Mouse (Mus musculus) kidney, adult 18-20 months (tissue): ENCODE measurements around the gene Oxt.

Experiments used
- DNase-seq: peaks from one replicate; pipeline ENCODE4 v3.0.0; 2021

Oxt gene

DNA sequence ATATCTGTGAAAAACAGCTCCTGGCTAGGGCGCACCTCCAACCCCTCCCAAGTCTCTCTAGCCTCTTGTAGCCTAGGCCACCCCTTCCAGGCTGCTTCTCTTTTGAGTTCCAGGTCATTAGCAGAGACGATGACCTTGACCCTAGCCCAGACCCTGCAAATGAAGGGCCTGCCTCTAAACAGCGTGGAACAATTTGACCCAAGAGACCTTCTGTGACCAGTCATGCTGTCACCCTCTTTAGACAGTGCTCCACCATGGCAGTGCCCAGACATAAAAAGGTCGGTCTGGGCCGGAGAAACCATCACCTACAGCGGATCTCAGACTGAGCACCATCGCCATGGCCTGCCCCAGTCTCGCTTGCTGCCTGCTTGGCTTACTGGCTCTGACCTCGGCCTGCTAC, at the start of gene Oxt:
Gene Oxt, plus strand, starts transcription at position 301 of the 400 bp plus-strand sequence.
- no peak for DNase-seq

GRCm38 (mm10) chr2:130528457-130528856, 47.5 kb upstream of the Oxt start:
- DNase-seq, result no peak

- DNase-seq, result no peak
Observed at GRCm38 (mm10) chr2:130529290-130529689, 46.7 kb upstream of the Oxt start.

GRCm38 (mm10) chr2:130529925-130530324, 46.0 kb upstream of the Oxt start:
- DNase-seq, result no peak

GRCm38 (mm10) chr2:130532201-130532600, 43.8 kb upstream of the Oxt start:
- DNase-seq, result no peak

GRCm38 (mm10) chr2:130535017-130535416, 41.0 kb upstream of the Oxt start:
- DNase-seq, result no peak

DNA sequence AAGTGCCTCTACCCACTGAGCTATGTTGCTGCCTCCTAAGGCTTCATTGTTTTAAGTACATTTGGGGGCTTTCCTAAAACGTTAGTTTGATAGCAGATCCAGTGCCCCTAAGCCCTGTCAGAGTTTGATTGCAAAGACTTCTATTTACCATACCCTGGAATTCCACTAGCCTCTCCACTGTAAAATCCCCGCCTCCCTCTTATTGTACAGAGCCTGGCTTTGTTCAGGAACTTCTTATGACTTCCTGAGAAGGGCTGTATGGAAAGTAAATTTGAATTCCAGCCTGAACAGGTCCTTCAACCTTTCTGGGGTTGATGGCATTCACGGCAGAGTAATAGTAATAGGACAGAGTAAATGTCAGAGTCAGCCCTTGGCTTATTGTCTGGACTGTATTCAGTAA, 39.1 kb upstream of the Oxt start:
- DNase-seq, result no peak

GRCm38 (mm10) chr2:130538876-130539546, 37.0 kb upstream of the Oxt start:
- DNase-seq, result no peak

GRCm38 (mm10) chr2:130540266-130540665, 35.7 kb upstream of the Oxt start:
- DNase-seq, result no peak

- no peak for DNase-seq
Observed at GRCm38 (mm10) chr2:130546957-130547356, 29.0 kb upstream of the Oxt start.

GRCm38 (mm10) chr2:130554841-130555240, 21.1 kb upstream of the Oxt start:
- no peak for DNase-seq

DNA sequence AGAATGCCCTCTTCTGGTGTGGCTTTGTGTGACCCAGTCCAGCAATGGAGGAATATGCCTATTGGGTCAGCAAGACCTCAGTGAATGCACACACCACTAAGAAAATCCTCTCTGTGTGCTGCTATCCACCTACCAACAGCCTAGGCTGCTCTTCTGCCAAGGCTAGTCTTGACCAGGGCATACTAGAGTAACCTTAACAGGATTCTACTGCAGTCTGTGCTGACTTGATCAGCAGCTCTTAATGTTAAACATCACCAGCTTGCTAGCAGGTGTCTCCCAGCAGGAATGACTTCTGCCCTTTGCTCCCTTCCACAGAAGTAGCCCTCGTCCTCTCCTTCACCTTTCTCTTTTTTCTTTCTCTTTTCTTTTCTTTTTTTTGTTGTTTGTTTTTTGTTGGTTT, 19.7 kb upstream of the Oxt start:
- DNase-seq, result no peak

GRCm38 (mm10) chr2:130557462-130557861, 18.5 kb upstream of the Oxt start:
- DNase-seq, result no peak

GRCm38 (mm10) chr2:130558015-130558414, 18.0 kb upstream of the Oxt start:
- no peak for DNase-seq

- peak; percentile 92 for DNase-seq
Observed at GRCm38 (mm10) chr2:130563212-130564055, 12.5 kb upstream of the Oxt start, which contains the start of gene Mrps26. Gene Mrps26 (plus strand): TSS chr2:130563742.

GRCm38 (mm10) chr2:130564063-130564462, 11.9 kb upstream of the Oxt start:
- DNase-seq, result no peak

- DNase-seq, result no peak
Observed at GRCm38 (mm10) chr2:130564983-130565382, 11.0 kb upstream of the Oxt start.

DNA sequence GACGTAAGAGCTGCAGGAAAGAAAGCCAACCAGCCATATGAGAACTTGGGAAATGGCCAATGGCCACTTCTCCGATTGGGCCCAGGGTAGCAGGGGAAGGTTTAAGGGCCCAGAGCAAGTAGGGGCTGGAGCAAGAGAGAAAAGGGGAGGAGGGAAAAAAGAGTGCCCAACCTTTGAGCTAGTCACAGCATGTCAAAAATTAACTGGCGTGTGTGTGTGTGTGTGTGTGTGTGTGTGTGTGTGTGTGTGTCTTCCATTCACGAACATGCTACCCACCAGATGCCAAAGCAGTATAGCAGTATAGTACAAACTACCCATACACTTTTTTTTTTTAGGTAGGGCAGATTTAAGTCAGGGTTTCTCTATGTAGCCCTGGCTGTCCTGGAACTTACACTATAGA, 7.1 kb upstream of the Oxt start:
- DNase-seq, result no peak

DNA sequence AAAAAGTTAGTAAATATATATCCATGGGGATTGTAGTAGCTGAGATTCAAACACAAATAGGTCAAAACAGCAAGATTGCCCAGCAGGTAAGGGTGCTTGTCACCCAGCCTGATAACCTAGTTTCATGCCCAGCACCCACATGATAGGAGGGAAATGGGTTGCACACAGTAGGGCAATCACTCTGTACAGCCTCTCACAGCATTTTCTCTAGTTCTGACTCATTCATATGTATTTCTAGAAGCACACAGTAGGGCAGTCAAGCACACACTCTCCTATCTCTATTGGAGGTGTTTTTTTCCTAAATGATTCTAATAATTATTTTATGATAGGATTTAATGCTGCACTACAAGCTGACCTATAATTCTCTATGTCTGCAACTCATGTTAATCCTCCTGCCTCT, 6.0 kb upstream of the Oxt start:
- DNase-seq, result no peak

DNA sequence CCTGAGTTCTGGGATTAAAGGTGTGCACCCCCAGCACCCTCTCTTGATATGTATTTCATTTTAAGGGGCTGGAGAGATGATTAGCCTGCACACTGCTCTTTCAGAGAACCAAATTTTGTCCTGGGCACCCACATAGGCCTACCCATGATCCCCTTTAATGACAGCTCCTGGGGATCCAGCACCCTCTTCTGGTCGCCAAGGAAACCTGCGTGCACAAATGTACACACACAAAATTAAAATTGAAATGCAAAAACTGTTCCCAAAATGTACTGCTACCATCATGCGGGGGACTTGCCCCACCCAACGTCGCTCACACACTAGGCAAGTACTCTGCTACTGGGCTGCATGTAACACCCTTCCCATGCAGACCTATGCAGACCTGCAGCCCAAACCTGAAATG, 1.0 kb upstream of the Oxt start:
- no peak for DNase-seq

DNA sequence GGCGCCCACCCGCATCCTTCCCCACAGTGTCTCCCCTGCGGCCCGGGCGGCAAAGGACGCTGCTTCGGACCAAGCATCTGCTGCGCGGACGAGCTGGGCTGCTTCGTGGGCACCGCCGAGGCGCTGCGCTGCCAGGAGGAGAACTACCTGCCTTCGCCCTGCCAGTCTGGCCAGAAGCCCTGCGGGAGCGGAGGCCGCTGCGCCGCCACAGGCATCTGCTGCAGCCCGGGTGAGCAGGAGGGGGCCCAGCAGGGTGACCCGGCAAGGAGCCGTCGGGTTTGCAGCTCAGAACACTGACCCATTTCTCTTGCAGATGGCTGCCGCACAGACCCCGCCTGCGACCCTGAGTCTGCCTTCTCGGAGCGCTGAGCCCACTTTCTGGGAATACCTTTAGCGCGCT, 591 bp downstream of the Oxt start:
- peak; percentile 41 for DNase-seq

DNA sequence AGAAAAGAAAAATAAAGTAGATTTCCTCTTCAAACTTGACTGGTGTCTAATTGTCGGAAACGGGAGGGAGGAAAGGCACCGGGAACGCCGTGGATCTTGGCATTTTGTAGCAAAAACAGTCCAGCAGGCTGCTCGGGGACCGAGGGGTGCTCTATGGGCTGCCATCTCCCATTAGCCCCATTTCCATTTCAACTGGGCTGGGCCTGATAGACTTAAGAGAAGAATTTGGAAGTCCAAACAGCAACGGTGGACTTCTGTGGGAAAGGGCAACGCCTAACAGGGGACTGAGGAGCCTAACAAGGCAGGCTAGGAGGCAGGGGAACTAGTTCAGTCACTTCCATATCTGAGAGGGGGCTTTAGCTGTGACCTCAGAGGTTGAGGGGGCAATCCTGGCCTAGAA, 1.0 kb downstream of the Oxt start:
- peak; percentile 11 for DNase-seq

DNA sequence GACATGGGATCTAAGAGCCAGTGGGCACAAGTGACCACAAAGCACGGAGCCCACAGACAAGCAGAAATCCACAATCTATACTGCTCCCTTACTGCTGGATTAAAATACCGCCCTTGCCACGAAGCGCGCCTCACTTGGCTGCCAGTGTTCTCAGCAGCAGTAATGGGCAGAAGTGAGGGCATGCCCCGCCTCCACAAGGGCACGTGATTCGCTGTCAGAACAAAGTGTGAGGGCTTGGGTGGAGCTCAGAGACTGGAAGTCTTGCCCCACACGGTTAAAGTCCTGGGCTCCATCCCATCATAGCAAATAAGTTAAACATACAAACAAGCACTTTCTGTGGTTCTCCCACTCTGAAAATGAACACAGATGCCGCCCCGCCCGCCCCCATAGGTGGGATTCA, 1.7 kb downstream of the Oxt start:
- DNase-seq, result peak; percentile 80

- peak; percentile 73 for DNase-seq
Observed at GRCm38 (mm10) chr2:130578148-130578547, 2.2 kb downstream of the Oxt start.
